Mouse (Mus musculus) activated CD4-positive, CD25-positive, alpha-beta regulatory T cell (primary cell): ENCODE measurements around the gene 1700001J03Rik. TPM values are rescaled to one million over a fixed set of nuclear protein-coding genes. Genes with fewer than 3 reads are reported as not detected.

Source experiments
- polyA plus RNA-seq, 2 experiments: library from polyadenylated mRNA; unstranded; fragments of 100-300 nt; shearing (Covaris generic); gene quantifications; one replicate each; pipeline ENCODE4 v1.2.1; 2017

1700001J03Rik gene
- polyA plus RNA-seq, result not detected

DNA sequence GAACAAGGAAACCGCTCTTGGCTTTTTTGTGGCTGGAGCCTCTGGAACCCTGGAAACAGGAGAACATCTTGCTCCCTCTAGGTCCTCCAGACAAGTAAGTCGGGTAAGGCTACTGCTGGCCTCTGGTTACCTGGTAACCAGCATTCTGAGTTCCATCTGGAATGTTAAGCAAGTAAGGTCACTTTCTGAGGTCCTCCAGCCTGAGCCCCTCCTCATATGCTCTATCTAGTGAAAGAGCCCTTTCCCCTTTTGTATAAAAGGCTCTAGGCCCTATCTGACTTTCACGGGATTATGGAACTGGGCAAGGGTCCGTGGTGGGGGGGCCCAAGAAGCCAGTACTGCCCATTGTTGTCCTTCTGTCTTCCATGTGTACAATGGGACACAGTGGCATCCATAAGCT is at the start of gene 1700001J03Rik:
1700001J03Rik (minus strand) TSS at position 101 of the 400 bp plus-strand sequence.

GRCm38 (mm10) chr5:146230864-146231654 is 46.0 kb upstream of the 1700001J03Rik start, which contains the start of gene Cdk8:
TSS of gene Cdk8 (plus strand) at chr5:146231230.

DNA sequence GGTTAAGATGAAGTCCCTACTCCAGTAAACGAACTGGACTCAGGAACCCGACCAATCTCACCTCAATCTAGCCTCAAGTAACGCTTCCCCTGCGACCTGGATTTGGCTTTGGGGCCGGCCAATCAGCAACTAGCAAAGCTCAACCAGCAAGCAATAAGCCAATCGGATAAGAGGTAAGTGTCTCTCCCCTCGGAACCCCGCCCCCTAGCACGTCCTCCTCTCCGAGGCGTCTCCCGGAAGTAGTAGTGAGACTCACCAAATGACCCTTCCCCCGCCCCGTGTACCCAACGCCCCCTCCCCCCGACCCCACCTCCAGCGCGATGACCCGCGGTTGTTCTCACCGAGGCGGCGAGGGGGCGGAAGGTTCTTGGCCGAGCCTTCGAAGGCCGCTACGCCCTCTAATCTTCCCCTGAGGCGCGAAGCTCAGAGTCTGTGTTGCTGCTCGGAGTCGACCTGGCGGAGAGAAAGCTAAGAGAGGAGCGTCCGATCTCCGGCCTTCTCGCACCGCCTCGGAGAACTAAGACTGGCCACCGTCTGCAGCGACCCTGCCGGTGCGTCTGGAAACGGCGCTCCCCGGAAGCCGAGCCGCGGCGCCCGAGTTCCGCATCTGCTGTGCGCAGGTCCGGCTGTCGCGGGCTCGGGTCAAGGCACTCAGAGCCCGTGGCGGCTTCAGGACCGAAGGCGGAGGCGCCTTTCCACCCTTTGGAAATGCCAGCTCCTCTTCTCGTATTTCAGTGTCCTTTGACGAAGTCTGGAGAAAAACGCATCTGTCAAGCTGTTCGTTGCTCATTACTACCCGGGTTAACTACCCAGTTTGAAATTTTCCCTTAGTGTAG is 36.0 kb upstream of the 1700001J03Rik start, which contains the start of gene Rnf6:
Rnf6 (minus strand) TSS at position 677 of the 836 bp plus-strand sequence.

DNA sequence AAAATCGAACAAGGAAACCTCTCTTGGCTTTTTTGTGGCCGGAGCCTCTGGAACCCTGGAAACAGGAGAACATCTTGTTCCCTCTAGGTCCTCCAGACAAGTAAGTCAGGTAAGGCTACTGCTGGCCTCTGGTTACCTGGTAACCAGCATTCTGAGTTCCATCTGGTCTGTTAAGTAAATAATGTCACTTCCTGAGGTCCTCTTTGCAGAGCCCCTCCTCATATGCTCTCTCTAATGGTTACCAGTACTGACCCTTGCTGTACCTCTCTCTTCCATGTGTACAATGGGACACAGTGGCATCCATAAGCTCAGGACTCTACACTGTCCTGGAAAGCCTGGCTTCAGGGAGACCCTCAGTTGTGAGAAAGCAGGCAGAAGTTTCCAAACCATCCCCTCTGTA is 14.5 kb downstream of the 1700001J03Rik start, which contains the start of gene Gm6309:
Gm6309 (minus strand) TSS at position 101 of the 400 bp plus-strand sequence.

GRCm38 (mm10) chr5:146160439-146160838 is 24.7 kb downstream of the 1700001J03Rik start, which contains the start of gene Gm5565:
TSS of gene Gm5565 (minus strand) at chr5:146160539.

Other genes starting within 250 kb of the 1700001J03Rik start
- not detected for gene Cyp3a25, start 175.7 kb downstream of the 1700001J03Rik start, polyA plus RNA-seq
- not detected for gene Cyp3a59, start 106.0 kb downstream of the 1700001J03Rik start, polyA plus RNA-seq
- gene Gm5565, start 24.8 kb downstream of the 1700001J03Rik start, polyA plus RNA-seq, result not detected
- gene Gm6309, start 14.6 kb downstream of the 1700001J03Rik start, polyA plus RNA-seq, result not detected
- 10 to 100 TPM; 60.7 to 71.9 TPM for gene Rnf6, start 36.3 kb upstream of the 1700001J03Rik start, polyA plus RNA-seq
- gene Cdk8, start 45.9 kb upstream of the 1700001J03Rik start, polyA plus RNA-seq, result 10 to 100 TPM; 13.1 to 18.2 TPM
- not detected for gene Wasf3, start 199.7 kb upstream of the 1700001J03Rik start, polyA plus RNA-seq